Mouse (Mus musculus) neutrophil, adult 5-6 weeks (primary cell): ENCODE measurements around the gene Gapdh. TPM values are rescaled to one million over a fixed set of nuclear protein-coding genes. Genes with fewer than 3 reads are reported as not detected.

Experiments
- ATAC-seq: fragments of 151-379, 151-347 bp; 2 replicates; pipeline ENCODE4 v1.8.0; 2017; ENCODE audit warnings: mild to moderate bottlenecking, moderate TSS enrichment; ENCODE audit not compliant: insufficient number of reproducible peaks, poor library complexity, low FRiP score, severe bottlenecking; ENCODE audit errors: extremely low read depth
- total RNA-seq: library from RNA; stranded (forward); fragments of 200-1000 nt; gene quantifications from 2 replicates; pipeline ENCODE4 v1.2.3, GENCODE M21; 2017

Gene Gapdh
- total RNA-seq, 1 experiment from 2014 or later, result 562 TPM

DNA sequence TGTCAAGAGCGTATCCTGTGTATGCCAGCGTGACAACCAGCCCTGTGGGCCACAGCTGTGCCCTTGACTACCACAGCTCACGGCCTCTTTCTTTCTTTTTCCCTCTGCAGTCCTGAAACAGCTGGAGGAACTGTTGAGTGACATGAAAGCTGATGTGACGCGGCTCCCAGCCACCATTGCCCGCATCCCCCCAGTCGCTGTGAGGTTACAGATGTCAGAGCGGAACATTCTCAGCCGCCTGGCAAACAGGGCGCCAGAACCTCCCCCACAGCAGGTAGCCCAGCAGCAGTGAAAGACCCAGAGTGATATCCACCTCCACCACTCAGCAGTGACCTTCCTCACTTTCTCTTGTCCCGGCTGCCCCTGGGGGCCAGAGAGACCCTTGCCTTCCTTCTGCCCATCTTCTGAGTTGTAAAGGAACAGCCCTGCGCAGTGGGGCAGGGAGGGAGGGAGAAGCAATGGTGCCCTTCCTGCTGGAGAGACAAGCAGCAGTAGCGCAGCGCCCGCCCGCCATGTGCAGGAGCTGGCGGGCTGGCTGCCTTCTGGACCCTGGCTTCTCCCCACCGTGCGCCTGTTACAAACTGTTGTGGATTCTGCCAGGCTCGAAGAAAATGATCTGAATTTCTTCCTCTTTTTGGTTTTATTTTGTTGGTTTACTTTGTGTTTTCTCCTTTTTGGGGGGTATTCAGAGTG, 36.4 kb downstream of the Gapdh start:
- ATAC-seq, result no peak

DNA sequence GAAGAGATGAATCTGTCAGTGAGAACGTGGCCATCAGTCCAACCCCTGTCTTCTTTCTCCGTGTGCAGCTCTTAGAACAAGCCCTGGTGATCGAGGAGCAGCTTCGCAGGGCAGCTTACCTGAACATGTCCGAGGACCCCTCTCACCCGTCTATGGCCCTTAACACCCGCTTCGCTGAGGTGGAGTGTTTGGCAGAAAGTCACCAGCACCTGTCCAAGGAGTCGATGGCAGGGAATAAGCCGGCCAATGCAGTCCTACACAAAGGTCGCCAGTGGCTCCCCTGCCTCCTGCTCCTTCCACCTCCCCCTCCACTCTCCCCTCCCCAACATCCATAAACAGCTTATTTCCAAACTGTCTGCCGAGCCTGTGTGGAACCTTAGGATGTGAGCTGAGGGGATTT, 37.5 kb downstream of the Gapdh start:
- ATAC-seq, result no peak

DNA sequence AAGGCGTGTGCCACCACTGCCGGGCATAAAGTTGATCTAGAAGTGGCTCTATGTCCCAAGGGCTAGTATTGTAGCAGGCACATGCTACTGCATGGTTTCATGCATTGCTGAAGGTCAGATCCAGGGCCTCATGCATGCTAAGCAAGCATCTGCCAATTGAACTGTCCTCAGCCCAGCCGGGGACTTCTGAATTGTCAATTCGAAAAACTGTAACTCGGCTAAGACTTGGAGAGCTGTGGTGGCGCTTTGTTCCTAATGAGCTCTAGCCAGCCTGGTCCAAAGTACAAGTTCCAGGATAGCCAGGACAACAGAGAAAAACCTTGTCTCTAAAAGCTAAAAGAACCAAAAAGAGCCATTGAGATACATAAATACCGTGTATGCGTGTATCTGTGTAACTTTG, 46.9 kb downstream of the Gapdh start:
- ATAC-seq, result no peak

DNA sequence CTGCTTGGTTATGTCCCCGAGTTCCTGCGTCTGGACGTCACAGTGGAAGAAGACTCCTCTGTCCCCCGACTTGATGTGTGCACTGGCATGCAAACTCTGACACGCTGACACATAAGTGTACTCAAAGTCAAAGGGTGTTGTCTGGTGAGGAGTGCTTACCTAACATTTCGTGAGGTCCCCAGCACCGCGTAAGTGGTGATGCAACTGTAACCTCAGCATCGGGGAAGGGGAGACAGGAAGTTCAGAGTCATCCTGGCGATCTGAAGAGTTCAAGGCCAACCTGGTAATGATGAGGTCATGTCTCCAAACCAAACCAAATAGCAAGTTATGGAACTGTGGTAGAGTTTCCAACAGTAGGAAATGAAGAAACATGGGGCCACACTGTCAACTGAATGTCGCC, 53.7 kb downstream of the Gapdh start:
- ATAC-seq, result peak; percentile 51; the same call in 1 of the 2 replicates

Other genes starting within 250 kb of the Gapdh start
- 94.0 and 109 TPM in 2 replicates for gene Ptms, start 246.4 kb downstream of the Gapdh start, total RNA-seq
- 56.3 and 57.7 TPM in 2 replicates for gene Mlf2, start 235.1 kb downstream of the Gapdh start, total RNA-seq
- gene Cops7a, start 200.9 kb downstream of the Gapdh start, total RNA-seq, result 19.1 and 23.7 TPM in 2 replicates
- not detected in 2 replicates for gene Pianp, start 169.8 kb downstream of the Gapdh start, total RNA-seq
- 45.1 and 58.1 TPM in 2 replicates for gene Zfp384, start 157.3 kb downstream of the Gapdh start, total RNA-seq
- gene Ing4, start 126.7 kb downstream of the Gapdh start, total RNA-seq, result 136 and 143 TPM in 2 replicates
- 26.8 and 32.7 TPM in 2 replicates for gene Acrbp, start 116.8 kb downstream of the Gapdh start, total RNA-seq
- gene Lpar5, start 98.5 kb downstream of the Gapdh start, total RNA-seq, result 1.6 and 3.1 TPM in 2 replicates
- 363 and 367 TPM in 2 replicates for gene Chd4, start 70.5 kb downstream of the Gapdh start, total RNA-seq
- 26.8 and 26.9 TPM in 2 replicates for gene Nop2, start 34.6 kb downstream of the Gapdh start, total RNA-seq
- gene Iffo1, start 21.2 kb downstream of the Gapdh start, total RNA-seq, result 36.6 and 37.5 TPM in 2 replicates
- gene Ncapd2, start 25.2 kb upstream of the Gapdh start, total RNA-seq, result 42.5 and 66.2 TPM in 2 replicates
- 23.8 and 25.4 TPM in 2 replicates for gene Mrpl51, start 25.3 kb upstream of the Gapdh start, total RNA-seq
- gene Vamp1, start 49.1 kb upstream of the Gapdh start, total RNA-seq, result 56.0 and 57.8 TPM in 2 replicates
- 22.1 and 24.0 TPM in 2 replicates for gene Tapbpl, start 65.4 kb upstream of the Gapdh start, total RNA-seq
- 23.3 and 25.0 TPM in 2 replicates for gene Cd27, start 70.5 kb upstream of the Gapdh start, total RNA-seq
- 0.23 TPM in 1 of 2 replicates, not detected in the other for gene Tuba3a, start 119.6 kb upstream of the Gapdh start, total RNA-seq
- gene Ltbr, start 147.4 kb upstream of the Gapdh start, total RNA-seq, result 43.7 and 45.6 TPM in 2 replicates
- gene Scnn1a, start 154.2 kb upstream of the Gapdh start, total RNA-seq, result 11.6 and 12.6 TPM in 2 replicates
- 202 and 215 TPM in 2 replicates for gene Tnfrsf1a, start 182.9 kb upstream of the Gapdh start, total RNA-seq
- gene Plekhg6, start 214.3 kb upstream of the Gapdh start, total RNA-seq, result 0.25 and 0.35 TPM in 2 replicates